Mouse (Mus musculus): ENCODE measurements around the gene Afmid.
"Not testable (repeated sequence)": the region's sequence is repeated elsewhere in the genome, so short reads cannot be mapped to it uniquely, and the experiment has no call there.

Gene Afmid

DNA sequence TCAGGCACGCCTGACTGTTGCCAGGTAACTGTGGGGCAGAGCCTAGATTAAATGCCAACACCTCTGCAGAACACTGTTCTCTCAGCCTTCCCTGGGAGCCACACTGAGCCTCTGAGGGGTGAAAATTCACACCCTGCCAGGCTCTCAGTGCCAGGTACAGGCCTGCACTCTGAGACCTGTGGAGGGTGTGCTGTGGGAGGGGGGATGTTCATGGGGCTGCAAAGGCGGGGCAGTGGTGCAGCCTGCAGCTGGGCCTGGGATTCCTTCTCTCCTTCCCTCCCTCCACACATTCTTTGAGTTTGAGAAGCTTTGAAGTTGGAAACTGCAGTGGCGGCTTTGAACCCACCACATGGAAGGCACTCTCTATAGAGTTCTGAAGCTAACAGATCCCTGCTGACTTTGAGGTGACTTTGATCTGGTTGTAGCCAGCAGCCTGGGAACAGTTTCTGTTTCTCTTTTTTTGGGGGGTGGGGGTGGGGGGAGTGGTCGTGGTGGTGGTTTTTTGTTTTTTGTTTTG is 31.6 kb upstream of the Afmid start:
- DNase-seq (ENCODE audit: low spot score in 2 of 2), result no peak

DNA sequence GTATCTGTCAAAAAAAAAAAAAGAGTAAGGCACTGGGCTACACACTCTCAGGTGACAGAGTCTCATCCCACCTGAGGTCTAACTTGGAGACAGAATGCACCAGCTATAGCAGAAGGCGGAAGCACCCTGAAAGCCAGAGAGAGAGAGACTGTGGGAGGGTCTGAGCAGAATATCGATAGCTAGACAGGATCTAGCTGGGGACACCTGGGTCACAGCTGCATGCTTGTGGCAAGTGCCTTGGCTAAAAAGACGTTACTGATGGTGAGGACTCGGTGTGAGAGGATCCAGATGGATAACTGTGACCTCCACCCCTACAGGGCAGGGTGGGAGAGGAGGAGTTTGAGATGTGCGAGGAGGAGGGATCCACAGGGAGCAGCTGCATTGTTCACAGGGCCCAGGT is 28.8 kb upstream of the Afmid start:
- no peak for DNase-seq (ENCODE audit: low spot score in 2 of 2)

DNA sequence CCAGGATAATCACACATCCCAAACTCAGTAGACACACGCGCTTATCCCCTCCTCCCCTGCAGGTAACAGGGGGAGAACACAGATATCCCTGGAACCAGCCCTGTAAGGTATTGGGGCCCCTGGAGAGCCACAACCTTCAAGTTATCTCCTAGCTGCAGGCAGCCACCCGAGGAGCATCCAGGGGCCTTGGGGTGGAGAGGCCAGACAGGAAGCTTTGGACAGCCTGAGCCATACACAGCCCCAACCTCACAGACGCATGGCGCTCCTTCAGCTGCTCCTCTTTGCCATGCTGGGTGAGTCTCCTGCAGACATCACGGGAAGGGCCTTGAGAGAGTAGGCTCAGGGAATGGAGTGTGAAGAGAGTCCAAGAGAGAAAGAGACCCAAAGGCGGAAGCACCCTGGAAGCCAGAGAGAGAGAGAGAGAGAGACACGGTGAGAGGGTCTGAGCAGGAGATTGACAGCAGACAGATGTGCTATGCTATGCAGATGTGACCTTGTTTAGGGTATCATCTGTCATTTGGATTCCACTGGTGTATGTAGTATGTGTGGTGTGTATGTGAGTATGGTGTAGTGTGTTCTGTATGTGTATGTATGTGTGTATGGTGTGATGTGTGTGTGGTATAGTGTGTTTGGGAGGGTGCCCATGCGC is 28.1 kb upstream of the Afmid start, which contains the start of gene 6030468B19Rik:
6030468B19Rik (plus strand) TSS at position 150 of the 649 bp plus-strand sequence.
- DNase-seq (ENCODE audit: low spot score in 2 of 2), result no peak

DNA sequence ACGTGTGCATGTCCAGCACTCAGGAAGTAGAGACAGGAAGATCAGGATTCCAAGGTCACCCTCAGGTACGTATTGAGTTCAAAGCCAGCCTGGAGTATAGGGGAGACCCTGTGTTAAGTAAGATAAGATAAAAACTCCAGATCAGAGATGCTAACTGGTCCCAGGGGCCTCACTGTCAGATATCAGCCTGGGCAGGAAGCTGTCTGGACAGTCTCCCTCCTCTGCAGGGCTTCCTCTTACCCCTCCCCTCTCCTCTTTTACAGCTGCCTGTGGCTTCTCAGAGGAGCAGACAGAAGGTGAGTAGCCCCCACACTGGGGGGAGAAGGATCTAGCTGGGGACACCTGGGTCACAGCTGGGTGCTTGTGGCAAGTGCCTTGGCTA is 27.6 kb upstream of the Afmid start:
- peak; percentile 37 to 72 for DNase-seq (ENCODE audit: low spot score in 2 of 2)

DNA sequence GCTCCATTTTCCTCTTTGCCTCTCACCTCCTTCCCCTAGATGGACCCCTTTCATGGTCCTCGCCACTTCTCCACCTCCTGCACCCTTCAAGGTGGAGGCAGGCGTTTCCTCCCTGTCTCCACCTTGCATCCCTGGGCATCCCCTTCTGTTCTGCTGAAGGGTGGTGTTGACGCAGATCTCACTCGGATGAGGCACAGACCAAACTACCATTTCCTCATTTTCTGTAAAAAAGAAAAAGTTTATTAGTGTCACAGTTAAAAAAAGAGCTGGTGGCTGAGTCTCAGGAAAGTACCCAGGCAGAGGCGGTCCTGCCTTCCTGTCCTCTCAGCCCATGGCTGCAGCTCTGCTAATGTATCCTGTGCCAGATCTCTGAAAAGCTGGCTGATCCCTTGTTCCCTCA is 26.6 kb upstream of the Afmid start:
- DNase-seq (ENCODE audit: low spot score in 2 of 2), result peak in 1 of 2 experiments; percentile 68

DNA sequence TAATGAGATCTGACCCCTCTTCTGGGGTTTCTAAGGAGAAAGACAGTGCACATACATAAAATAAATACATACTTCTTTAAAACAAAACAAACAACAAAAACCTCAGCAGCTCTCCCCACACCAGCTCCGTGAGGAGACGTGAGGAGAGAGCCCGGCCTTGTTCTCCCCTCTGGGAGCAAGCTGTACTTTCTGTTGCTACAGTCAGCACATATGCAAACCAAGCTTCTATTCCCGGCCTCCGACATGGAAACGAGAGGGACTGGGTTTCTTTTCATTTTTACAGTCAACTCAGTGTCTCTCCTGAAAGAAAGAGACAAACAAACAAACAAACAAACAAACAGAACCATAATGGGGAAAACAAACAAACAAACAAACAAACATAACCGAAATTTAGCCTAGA is 25.7 kb upstream of the Afmid start:
- no peak for DNase-seq (ENCODE audit: low spot score in 2 of 2)

DNA sequence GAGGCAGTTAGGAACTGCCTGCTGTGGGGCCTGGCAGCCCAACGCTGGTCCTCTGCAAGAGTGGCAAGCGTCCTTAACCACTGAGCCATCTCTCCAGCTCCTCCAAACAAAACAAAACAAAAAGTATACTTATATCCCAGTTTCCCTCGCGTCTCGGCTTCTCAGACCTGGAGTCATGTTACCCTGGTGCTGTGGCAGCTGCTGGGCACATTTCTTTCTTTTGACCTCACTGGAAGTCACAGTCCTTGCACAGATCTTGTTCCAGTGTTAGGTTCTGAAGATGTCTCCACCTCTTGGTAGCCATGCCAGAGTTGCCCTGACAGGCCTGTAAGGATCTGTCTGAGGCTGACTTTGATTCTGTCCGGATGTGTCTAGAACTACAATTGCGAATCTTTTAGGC is 24.1 kb upstream of the Afmid start:
- no peak for DNase-seq (ENCODE audit: low spot score in 2 of 2)

DNA sequence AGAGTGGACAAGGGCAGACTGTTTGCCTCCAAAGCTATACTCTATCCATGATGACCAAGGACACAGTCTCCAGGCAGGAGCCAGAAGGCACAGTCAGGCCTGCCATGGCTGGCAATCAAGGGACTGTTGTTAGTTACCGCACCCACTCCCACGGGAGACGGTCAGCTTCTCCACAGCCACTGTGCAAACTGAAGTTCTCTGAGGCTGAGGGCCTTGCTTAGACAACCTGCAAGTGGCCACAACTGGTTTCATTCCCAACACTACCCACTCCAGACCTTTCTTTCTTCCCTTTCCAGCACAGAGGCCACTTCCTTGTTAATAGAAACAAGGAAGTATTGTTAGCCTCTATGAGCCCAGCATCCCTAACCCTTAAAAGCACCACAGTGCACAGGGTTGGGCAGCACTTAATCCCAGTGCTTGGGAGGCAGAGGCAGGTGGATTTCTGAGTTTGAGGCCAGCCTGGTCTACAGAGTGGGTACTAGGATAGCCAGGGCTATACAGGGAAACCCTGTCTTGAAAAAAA is 22.5 kb upstream of the Afmid start:
- no peak for DNase-seq (ENCODE audit: low spot score in 2 of 2)

DNA sequence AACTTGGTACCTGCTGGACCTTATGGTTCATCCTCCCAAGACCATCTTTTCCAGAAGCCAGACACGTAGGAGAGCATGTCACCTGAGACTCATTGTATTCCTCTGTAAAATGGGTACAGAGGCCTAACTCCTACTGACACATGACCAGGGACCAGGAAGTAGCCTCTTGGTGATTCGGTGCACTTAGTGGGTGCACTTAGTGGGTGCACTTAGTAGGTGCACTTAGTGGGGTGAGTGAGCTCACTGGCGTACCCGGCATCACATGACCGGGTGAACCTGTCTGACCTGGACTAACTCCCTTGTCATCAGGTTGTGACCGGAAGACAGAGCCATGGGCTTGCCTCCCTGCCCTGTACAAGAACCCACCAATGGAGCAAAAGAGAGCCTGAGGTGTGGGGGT is 18.9 kb upstream of the Afmid start:
- DNase-seq (ENCODE audit: low spot score in 2 of 2), result no peak

DNA sequence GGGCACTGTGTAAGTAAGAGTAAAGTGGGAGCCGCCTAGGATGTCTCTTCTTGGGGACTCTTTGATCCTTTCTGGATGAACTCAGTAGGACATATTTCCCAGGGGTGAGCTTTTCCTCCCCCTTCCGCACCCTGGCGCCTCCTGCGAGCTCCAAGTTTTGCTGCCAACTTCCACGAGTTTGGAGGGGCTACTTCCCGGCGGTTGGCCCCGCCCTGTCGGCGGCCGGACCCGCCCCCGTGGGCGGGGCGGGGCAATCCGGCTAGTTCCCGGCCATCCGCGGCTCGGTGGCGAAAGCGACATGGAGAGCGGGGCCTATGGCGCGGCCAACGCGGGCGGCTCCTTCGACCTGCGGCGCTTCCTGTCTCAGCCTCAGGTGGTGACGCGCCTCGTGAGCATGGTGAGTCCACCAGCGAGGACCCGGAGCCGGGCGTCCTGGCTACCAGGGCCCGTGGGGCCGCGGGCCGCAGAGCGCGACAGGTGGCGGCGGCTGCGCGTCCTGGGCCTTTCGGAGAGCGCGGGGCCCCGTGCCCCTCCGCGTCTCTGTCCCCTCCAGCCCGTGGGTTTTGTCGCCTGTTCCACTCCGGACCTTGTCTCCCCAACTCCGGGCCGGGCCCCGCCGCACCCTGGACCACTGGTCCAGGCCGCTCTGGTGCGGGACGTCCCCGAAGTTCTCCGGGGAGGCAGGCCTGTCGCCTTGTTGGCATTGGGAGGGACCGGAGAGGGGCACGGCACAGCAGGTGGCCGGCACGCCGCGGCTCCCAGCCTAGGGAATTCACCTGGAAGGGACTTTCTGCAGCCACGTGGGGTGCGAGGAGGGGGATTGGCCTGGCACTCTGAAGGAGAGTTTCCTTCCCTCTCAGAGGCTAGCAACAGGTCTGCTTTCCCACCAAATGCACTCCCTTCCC is 16.1 kb upstream of the Afmid start, which contains the start of the genes Gm20708 and Syngr2:
Gm20708 (plus strand) TSS at position 262 of the 905 bp plus-strand sequence.
Syngr2 (plus strand) TSS at position 262 of the 905 bp plus-strand sequence.
- peak; percentile 50 to 62 for DNase-seq (ENCODE audit: low spot score in 2 of 2)

DNA sequence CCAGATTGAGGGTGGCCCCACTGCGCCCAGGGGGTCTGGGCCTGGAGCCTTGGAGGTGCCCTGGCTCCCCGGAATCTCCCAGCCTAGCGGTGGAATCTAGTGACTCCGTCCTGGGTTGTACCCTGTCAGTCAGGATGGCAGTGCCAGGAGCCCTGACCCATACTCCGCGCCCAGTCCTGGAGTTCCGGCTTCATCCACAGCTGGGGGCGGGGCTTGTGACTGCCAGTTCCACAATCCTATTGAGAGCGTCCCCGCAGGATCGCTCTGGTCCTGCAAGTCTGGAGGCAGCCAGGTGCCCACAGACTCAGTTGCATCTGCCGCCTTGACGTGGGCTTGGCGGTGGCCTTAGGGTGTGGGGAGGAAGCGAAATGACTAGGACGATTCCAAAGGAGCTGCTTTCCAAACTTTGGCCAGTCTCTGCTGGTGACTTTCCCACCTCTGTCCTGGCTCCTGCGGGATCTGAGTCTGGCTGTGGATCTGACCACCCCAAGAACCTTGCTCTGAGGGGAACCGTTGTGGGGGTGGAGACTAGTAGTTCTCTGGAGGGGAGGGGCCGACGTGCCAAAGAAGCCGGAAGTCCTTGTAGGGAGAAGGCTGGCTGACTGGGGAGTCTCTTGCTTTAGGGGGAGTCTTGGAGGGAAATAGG is 15.2 kb upstream of the Afmid start:
- DNase-seq (ENCODE audit: low spot score in 2 of 2), result peak; percentile 68 to 73

DNA sequence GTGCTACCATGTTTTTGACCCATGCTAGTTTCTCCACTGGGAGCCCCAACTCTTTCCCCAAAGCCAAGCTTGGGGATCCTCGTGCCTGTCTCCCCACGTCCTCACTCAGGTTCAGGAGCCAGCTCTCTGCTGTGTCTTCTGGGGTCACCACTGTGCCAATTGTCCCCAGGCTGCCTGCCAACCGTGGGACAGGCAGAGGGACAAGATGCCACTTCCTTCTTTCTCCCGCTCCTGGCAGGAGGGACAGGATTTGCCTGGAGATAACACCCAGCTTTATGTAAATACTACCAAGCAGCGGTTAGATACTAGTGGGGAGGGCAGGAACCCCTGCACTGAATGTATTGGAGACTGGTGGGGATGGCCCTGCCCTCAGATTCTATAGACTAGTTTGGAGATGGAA is 11.9 kb upstream of the Afmid start:
- DNase-seq (ENCODE audit: low spot score in 2 of 2), result no peak

DNA sequence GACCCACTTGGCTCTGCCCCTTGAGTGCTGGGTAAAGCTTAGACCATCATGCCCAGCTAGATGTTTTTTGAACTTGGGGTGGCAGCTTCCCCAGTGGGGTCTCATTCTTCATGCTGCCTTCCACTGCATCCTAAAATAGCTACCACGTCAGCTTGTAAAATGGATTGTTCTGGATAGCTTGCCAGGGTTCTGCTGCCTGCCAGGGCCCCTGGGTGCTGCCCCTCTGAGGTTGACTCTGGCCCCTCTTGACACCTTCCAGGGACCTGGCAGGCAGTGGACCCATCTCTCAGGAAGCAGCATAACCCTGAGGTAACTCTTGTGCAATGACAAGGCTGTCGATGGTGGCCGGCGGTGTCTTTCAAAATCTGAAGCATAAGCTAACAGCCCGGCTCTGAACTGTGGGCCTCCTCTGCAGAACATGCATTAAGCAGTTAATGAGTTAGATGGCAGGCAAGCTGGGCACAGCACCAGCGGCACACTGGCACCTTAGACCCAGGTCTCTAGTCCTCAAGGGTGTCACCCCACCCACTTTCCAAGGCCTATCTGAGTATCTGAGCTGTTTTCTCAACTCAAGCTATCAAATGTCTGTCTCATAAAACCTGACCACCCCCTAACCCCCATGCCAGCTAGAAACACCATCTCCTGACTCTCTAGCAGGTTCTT is 10.9 kb upstream of the Afmid start:
- DNase-seq (ENCODE audit: low spot score in 2 of 2), result no peak

DNA sequence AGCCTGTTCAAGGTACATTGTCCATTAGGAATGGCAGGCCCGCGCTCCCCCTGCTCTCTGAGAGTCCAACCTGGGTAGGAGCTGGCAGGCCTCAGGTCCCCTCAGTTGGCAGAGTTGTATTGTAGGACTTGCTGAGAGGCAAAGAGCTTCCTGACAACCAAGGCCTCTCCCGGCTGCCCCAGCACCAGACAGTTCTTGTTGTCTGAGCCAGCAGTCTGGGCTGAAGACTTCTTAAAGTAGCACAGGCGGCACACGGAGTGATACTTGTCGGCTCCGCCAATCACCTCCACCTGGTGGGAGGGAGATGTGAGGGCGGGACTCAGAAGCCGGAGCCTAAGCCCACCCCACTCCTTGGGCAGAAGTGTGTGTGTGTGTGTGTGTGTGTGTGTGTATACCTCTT is 9.9 kb upstream of the Afmid start:
- not testable (repeated sequence) for DNase-seq (ENCODE audit: low spot score in 2 of 2)

DNA sequence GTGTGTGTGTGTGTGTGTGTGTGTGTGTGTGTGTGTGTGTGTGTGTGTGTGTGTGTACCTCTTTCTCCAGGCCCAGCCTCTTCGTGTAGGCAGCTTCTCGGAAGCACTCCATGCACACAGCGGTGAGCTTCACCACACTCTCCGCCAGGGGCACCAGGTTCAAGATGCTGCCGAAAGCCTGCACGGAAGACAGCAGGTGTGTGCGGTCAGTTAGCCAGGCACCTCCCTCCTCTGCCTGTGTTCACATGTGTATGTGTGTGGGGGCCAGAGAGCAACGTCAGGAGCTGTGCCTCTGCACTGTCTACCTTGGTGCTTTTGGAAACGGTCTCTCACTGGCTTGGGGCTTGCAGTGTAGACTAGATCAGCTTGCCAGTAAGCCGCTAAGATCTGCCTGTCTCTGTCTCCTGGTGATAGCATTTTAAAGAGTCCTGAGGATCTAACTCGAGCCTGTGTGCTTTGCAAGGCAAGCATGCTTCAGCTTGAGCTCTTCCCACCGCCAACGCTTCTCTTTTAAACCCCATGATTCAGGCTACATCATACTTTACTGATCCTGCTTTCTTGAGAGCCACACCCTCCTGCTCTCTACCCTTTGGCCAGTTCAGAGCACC is 9.2 kb upstream of the Afmid start:
- no peak for DNase-seq (ENCODE audit: low spot score in 2 of 2)

DNA sequence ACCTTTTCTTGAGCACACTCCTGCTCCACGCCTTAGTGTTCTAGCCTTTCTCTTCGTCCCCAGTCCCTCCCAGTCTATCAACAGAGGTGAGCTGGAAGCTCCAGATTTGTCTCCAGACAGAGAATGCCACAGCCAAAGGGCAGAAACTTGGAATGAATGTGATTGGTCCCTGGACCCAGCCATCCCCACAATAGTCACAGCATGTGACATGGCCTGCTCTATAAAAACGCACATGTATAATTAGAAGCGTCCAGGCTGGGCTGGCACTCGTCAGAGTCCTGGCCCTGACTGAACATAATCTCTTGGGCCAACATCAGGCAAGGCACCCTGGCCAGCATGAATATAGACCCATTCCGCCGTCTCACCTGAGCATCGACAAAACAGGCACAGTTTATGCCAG is 6.6 kb upstream of the Afmid start:
- DNase-seq (ENCODE audit: low spot score in 2 of 2), result no peak

DNA sequence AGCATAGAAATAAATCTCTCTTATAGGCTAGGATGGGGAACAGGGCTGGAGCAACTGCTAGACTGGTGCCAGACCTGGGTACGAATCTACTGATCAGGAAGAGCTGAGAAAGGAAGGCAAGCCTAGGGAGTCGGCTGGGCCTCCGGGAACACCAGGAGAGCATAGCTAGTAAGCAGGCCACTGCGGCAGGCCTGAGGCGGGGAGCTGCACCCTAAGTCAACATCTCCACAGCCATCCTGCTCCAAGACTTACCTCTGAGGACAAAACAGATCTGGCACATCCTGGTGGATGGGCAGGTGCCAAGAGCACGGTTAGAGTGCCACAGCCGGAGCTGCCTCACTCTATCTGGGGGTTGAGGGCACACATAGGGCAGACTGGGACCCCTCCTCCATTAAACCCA is 5.6 kb upstream of the Afmid start:
- DNase-seq (ENCODE audit: low spot score in 2 of 2), result no peak

DNA sequence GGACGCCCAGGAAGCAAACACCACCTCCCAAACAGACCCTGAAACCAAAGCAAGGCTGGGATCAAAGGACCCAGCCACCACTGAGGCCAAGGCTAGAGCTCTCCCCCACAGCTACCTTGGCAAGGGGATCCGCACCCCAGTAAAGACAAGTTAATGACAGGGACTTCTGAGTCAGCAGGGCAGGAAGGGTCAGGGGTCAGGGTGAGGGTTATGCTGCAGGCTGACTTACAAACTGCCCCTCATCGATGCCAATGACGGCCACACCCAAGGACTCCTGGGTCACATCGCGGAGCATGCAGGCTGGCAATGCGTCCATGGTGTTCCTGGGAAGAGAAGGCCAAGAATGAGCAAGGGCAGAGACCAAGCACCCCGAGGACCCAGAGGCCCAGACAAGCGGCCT is 3.9 kb upstream of the Afmid start:
- no peak for DNase-seq (ENCODE audit: low spot score in 2 of 2)

DNA sequence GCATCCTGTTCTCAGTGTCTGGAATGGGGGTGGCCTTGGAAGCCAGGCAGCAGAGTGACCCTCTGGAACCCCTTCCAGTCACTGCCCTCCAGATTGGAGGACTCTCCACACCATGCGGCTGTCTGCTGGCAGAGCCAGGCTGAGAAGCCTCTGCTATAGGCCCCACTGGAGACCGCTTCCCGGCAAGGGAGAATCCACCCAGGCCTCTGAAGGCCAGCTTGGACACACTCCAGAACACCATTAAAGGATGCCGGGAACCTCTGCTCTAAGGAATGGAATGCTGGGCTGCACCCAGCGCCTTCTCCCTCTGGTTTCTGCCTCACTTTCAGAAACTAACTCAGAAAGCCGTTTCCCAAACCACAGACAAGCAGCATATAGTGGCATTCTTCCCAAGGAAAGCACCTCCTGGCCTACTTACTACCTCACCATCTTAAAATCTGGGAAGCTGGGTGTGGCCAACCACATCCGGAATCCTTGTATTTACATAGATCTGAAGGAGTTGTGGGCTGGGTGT is 2.9 kb upstream of the Afmid start:
- DNase-seq (ENCODE audit: low spot score in 2 of 2), result no peak

DNA sequence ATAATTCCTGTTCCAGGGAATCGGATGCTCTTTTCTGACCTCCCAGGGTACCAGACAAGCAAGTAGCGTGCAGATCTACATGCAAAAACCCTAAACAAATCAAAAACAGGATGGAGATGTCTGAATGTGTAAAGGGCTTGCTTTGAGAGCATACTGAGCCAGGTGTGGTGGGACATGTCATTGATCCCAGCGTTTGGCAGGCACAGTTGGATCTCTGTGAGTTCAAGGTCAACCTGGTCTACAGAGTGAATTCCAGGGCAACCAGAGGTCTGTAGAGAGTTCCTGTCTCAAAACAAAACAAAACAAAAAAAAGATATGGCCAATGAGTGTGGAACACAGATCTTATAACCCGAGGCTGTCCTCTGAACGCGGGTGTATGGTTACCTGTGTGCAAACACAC is 2.3 kb upstream of the Afmid start:
- no peak for DNase-seq (ENCODE audit: low spot score in 2 of 2)

Data from natural killer cell, adult 2 months (primary cell).